Mouse (Mus musculus) colon, adult 2 months (tissue): ENCODE measurements around the gene Gm49340. TPM values are rescaled to one million over a fixed set of nuclear protein-coding genes. Genes with fewer than 3 reads are reported as not detected.

ENCODE experiments used
- polyA plus RNA-seq: library from polyadenylated mRNA; depleted of rRNA; stranded (reverse); fragments of >200 nt; gene quantifications from 2 replicates; pipeline ENCODE4 v1.2.3, GENCODE M21; 2012; rRNA removed

Gene Gm49340
- not detected in 2 replicates for polyA plus RNA-seq

GRCm38 (mm10) chr11:73329442-73329841, at the start of gene Gm49340, which contains the start of the genes Aspa and Spata22:
Gm49340 (plus strand) TSS chr11:73329741.
Aspa (minus strand) TSS chr11:73329596.
Spata22 (plus strand) TSS chr11:73329741.

GRCm38 (mm10) chr11:73350483-73350882, 20.9 kb downstream of the Gm49340 start, which contains the start of gene Olfr20:
Olfr20 (plus strand) TSS chr11:73350783.

GRCm38 (mm10) chr11:73370946-73371345, 41.4 kb downstream of the Gm49340 start, which contains the start of gene Olfr376:
Olfr376 (plus strand) TSS chr11:73371246.

GRCm38 (mm10) chr11:73399514-73399913, 70.0 kb downstream of the Gm49340 start, which contains the start of gene Olfr1:
Olfr1 (minus strand) TSS chr11:73399614.

Other genes starting within 250 kb of the Gm49340 start
- 1.7 and 2.6 TPM in 2 replicates for gene Itgae, start 239.2 kb upstream of the Gm49340 start, polyA plus RNA-seq
- 2.3 and 2.8 TPM in 2 replicates for gene Haspin, start 191.4 kb upstream of the Gm49340 start, polyA plus RNA-seq
- gene P2rx5, start 169.3 kb upstream of the Gm49340 start, polyA plus RNA-seq = 0.34 and 0.62 TPM in 2 replicates
- gene Emc6, start 152.7 kb upstream of the Gm49340 start, polyA plus RNA-seq = 63.2 and 64.3 TPM in 2 replicates
- gene Tax1bp3, start 152.7 kb upstream of the Gm49340 start, polyA plus RNA-seq = 147 and 171 TPM in 2 replicates
- 17.0 and 18.3 TPM in 2 replicates for gene Ctns, start 130.7 kb upstream of the Gm49340 start, polyA plus RNA-seq
- 10.3 and 10.8 TPM in 2 replicates for gene Shpk, start 130.3 kb upstream of the Gm49340 start, polyA plus RNA-seq
- gene Trpv1, start 95.4 kb upstream of the Gm49340 start, polyA plus RNA-seq = 0.41 and 0.50 TPM in 2 replicates
- 4.7 and 7.5 TPM in 2 replicates for gene Trpv3, start 62.4 kb upstream of the Gm49340 start, polyA plus RNA-seq
- 0.41 TPM in 2 replicates for gene Aspa, start 145 bp upstream of the Gm49340 start, polyA plus RNA-seq
- not detected in 2 replicates for gene Spata22, start within 50 bp of the Gm49340 start, polyA plus RNA-seq
- gene Olfr20, start 21.0 kb downstream of the Gm49340 start, polyA plus RNA-seq = 0.10 TPM in 1 of 2 replicates, not detected in the other
- gene Olfr376, start 41.5 kb downstream of the Gm49340 start, polyA plus RNA-seq = not detected in 2 replicates
- gene Olfr1, start 69.9 kb downstream of the Gm49340 start, polyA plus RNA-seq = not detected in 2 replicates
- gene Olfr378, start 98.7 kb downstream of the Gm49340 start, polyA plus RNA-seq = not detected in 2 replicates
- gene Olfr380, start 127.8 kb downstream of the Gm49340 start, polyA plus RNA-seq = not detected in 2 replicates
- gene Olfr381, start 161.9 kb downstream of the Gm49340 start, polyA plus RNA-seq = not detected in 2 replicates
- gene Olfr382, start 187.5 kb downstream of the Gm49340 start, polyA plus RNA-seq = not detected in 2 replicates